Mouse (Mus musculus) forebrain, postnatal 0 days (tissue): Measurements from ENCODE around the gene Gm10401. TPM values are rescaled to one million over a fixed set of nuclear protein-coding genes. Genes with fewer than 3 reads are reported as not detected.
"Not testable (repeated sequence)": the region's sequence is repeated elsewhere in the genome, so short reads cannot be mapped to it uniquely, and the experiment has no call there.

Experiments
- ATAC-seq: fragments of 200-750 bp; cut with Nextera tagmentation; 2 replicates; pipeline ENCODE4 v1.8.0; 2017; ENCODE audit warnings: mild to moderate bottlenecking, moderate library complexity
- DNase-seq: peaks from one replicate; pipeline ENCODE4 v3.0.0-alpha.2; 2015
- H3K27ac ChIP-seq: fragments of 300-500 bp; sonication (generic); 2 replicates; pipeline ENCODE4 v1.5.1; 2014; ENCODE audit warnings: low read depth, mild to moderate bottlenecking, antibody characterized with exemption, low read length, moderate library complexity, mixed read lengths
- H3K27me3 ChIP-seq: fragments of 300-500 bp; sonication (generic); 2 replicates; pipeline ENCODE4 v1.6.1; 2014; ENCODE audit warnings: mild to moderate bottlenecking, low read length, mixed read lengths; ENCODE audit not compliant: insufficient read depth
- H3K36me3 ChIP-seq: fragments of 300-500 bp; sonication (generic); 2 replicates; pipeline ENCODE4 v1.6.1; 2014; ENCODE audit warnings: mild to moderate bottlenecking, moderate library complexity; ENCODE audit not compliant: insufficient read depth
- H3K4me1 ChIP-seq: fragments of 300-500 bp; sonication (generic); 2 replicates; pipeline ENCODE4 v1.6.1; 2014; ENCODE audit warnings: antibody characterized with exemption; ENCODE audit not compliant: insufficient read depth
- H3K4me2 ChIP-seq: fragments of 300-500 bp; sonication (generic); 2 replicates; pipeline ENCODE4 v1.6.1; 2014; ENCODE audit warnings: low read depth, mild to moderate bottlenecking, moderate library complexity
- H3K4me3 ChIP-seq: fragments of 300-500 bp; sonication (generic); 2 replicates; pipeline ENCODE4 v1.5.1; 2014; ENCODE audit warnings: low read depth, low read length, mixed read lengths
- H3K9ac ChIP-seq: fragments of 300-500 bp; sonication (generic); 2 replicates; pipeline ENCODE4 v1.6.1; 2014; ENCODE audit warnings: mild to moderate bottlenecking
- H3K9me3 ChIP-seq: fragments of 300-500 bp; sonication (generic); 2 replicates; pipeline ENCODE4 v1.6.1; 2016; ENCODE audit warnings: low read length
- CTCF ChIP-seq: sonication (generic); IDR thresholded peaks from 2 replicates; pipeline ENCODE4 v1.5.1; 2016; ENCODE audit warnings: antibody characterized with exemption, control low read depth, low read depth
- WGBS: fragments of 180-500 bp; shearing (Covaris S2); extraction: QIAGEN DNeasy Blood & Tissue Kit; methylation state at CpG from one replicate; pipeline ENCODE4 v1.1.7; 2014; 5-methylcytosine and 5-hydroxymethylcytosine counted together
- polyA plus RNA-seq: library from polyadenylated mRNA; unstranded; fragments of >200 nt; fragmentation: Nextera tagmentation; extraction: Ambion mirVana; gene quantifications from 2 replicates; pipeline ENCODE4 v1.2.1, GENCODE M21; 2015
- total RNA-seq: library from RNA; depleted of rRNA; stranded (reverse); fragments of >200 nt; gene quantifications from 2 replicates; pipeline ENCODE4 v1.2.3, GENCODE M21; 2014

Gene Gm10401
- total and polyA plus RNA-seq, 2 experiments from 2014 or later = 44.0 TPM; not detected in 1

GRCm38 (mm10) chr5:115085675-115086074, 12.4 kb downstream of the Gm10401 start:
- WGBS = 78% methylated on average over 2 of the region's 2 CpGs
- Histone ChIP-seq H3K4me2 (no peak overlapping the region), H3K27me3 (no peaks in the 10 kb centered on the region), H3K4me1 (no peaks in the 10 kb centered on the region), H3K9me3 (no peaks in the 10 kb centered on the region), H3K36me3 (peaks cover 48% of the 10 kb centered on the region), H3K27ac (no peak overlapping the region), H3K9ac (no peak overlapping the region), H3K4me3 (no peak overlapping the region)
- DNase-seq = peak; percentile 55
- TF ChIP-seq CTCF = no peak
- peak; percentile 69; the same call in 1 of the 2 replicates for ATAC-seq

DNA sequence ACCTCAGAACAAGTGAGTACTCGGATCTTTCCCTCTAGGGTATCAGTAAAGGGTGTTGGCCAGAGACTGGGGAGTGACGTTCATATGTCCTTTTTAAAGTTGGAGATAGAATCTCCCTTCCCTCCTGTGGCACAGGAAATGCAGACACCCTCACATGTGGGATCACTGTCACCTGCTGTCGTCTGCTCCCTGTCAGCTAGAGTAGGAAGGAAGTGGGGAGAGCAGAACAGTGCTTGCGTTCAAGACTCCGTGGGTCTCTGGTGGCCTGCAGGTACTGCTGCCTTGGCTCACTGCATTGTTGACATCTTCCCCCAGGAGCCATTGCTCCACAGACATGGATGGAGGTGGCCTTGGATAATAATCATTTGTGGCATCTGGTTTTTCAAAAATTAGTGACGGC, 14.6 kb downstream of the Gm10401 start:
- Histone ChIP-seq H3K4me2 (no peak overlapping the region), H3K27me3 (no peaks in the 10 kb centered on the region), H3K27ac (no peak overlapping the region), H3K9me3 (no peaks in the 10 kb centered on the region), H3K36me3 (peaks cover 29% of the 10 kb centered on the region), H3K4me1 (no peaks in the 10 kb centered on the region), H3K4me3 (no peak overlapping the region), H3K9ac (no peak overlapping the region)
- ATAC-seq (no peak), DNase-seq (no peak)
- no peak for TF ChIP-seq CTCF
- 95% methylated on average over 6 of the region's 6 CpGs for WGBS

GRCm38 (mm10) chr5:115081636-115082035, 16.5 kb downstream of the Gm10401 start:
- no peak overlapping the region for H3K27ac ChIP-seq
- no peak overlapping the region for H3K4me2 ChIP-seq
- no peaks in the 10 kb centered on the region for H3K4me1 ChIP-seq
- no peaks in the 10 kb centered on the region for H3K27me3 ChIP-seq
- DNase-seq (no peak), ATAC-seq (no peak)
- WGBS = 89% methylated on average over 5 of the region's 5 CpGs
- H3K4me3 ChIP-seq = no peak overlapping the region
- H3K9me3 ChIP-seq = no peaks in the 10 kb centered on the region
- peaks cover 13% of the 10 kb centered on the region for H3K36me3 ChIP-seq
- TF ChIP-seq CTCF = no peak
- no peak overlapping the region for H3K9ac ChIP-seq

GRCm38 (mm10) chr5:115076144-115076901, 21.8 kb downstream of the Gm10401 start:
- 59% methylated on average over 5 of the region's 5 CpGs for WGBS
- H3K4me2 ChIP-seq = no peak overlapping the region
- peak; percentile 71 for DNase-seq

GRCm38 (mm10) chr5:115074749-115075148, 23.3 kb downstream of the Gm10401 start:
- H3K9me3 ChIP-seq = no peaks in the 10 kb centered on the region
- H3K9ac ChIP-seq = no peak overlapping the region
- no peaks in the 10 kb centered on the region for H3K4me1 ChIP-seq
- no peak overlapping the region for H3K4me3 ChIP-seq
- TF ChIP-seq CTCF = no peak
- WGBS = 86% methylated on average over 4 of the region's 4 CpGs
- no peak for ATAC-seq
- H3K27me3 ChIP-seq = no peaks in the 10 kb centered on the region
- no peak overlapping the region for H3K27ac ChIP-seq
- DNase-seq = no peak
- peaks cover 12% of the 10 kb centered on the region for H3K36me3 ChIP-seq
- H3K4me2 ChIP-seq = no peak overlapping the region

More at GRCm38 (mm10) chr5:115076144-115076901, 21.8 kb downstream of the Gm10401 start:
- Histone ChIP-seq H3K9ac (no peak overlapping the region), H3K9me3 (no peaks in the 10 kb centered on the region), H3K4me1 (no peaks in the 10 kb centered on the region), H3K36me3 (peaks cover 12% of the 10 kb centered on the region), H3K27ac (no peak overlapping the region), H3K4me3 (no peak overlapping the region), H3K27me3 (no peaks in the 10 kb centered on the region)
- no peak for ATAC-seq
- peak; percentile 76 for TF ChIP-seq CTCF

GRCm38 (mm10) chr5:115073306-115073705, 24.8 kb downstream of the Gm10401 start:
- not testable (repeated sequence) for H3K9me3 ChIP-seq, DNase-seq, H3K4me1 ChIP-seq, H3K27me3 ChIP-seq, H3K27ac ChIP-seq, ATAC-seq, H3K4me3 ChIP-seq, H3K9ac ChIP-seq, H3K4me2 ChIP-seq
- 95% methylated on average over 8 of the region's 8 CpGs for WGBS
- peaks cover 12% of the 10 kb centered on the region for H3K36me3 ChIP-seq

GRCm38 (mm10) chr5:115072143-115072542, 26.0 kb downstream of the Gm10401 start:
- no peak overlapping the region for H3K4me3 ChIP-seq
- peak; percentile 33 for DNase-seq
- H3K27me3 ChIP-seq = no peaks in the 10 kb centered on the region
- TF ChIP-seq CTCF = no peak
- no peak overlapping the region for H3K9ac ChIP-seq
- ATAC-seq = no peak
- no peak overlapping the region for H3K27ac ChIP-seq
- no peaks in the 10 kb centered on the region for H3K9me3 ChIP-seq
- 80% methylated on average over 7 of the region's 7 CpGs for WGBS
- H3K4me2 ChIP-seq = no peak overlapping the region
- peaks cover 12% of the 10 kb centered on the region for H3K36me3 ChIP-seq
- H3K4me1 ChIP-seq = no peaks in the 10 kb centered on the region
